8 mouse cellular contexts compared by ENCODE assay signal in the genomic region with DNA sequence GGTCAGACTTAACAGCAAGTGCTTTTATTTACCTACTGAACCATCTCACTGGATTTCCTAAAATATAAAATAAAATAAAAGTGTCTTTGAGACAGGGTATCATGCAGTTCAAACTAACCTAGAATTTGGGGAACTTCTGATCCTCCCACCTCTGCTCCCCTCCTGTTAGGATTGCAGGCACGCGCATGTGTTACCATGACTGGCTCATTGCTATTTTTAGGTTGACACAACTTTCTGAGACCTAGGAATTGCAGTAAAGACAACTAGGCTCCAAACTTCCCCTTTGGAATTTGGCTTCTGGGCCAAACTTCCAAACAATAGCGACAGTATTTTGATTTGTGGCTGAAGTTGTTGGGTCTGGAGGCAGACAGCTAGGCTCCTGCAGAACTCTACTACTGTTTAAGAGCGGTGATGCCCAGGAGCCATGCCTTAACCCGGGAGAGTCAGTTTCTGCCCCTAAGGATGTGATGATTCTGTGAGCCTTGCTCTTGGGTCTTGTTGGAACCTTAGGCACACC. TPM values are rescaled to one million over a fixed set of nuclear protein-coding genes. Genes with fewer than 3 reads are reported as not detected.
A peak's percentile ranks its signal among the peaks of the same experiment; 100 is the strongest.
DNase-seq lines count a peak whose midpoint lies in the region; ATAC-seq and TF ChIP-seq lines count a peak whose summit lies in the region.

No protein-coding gene starts in this region.

- DNase-seq in lung, embryonic 14.5 days, result peak; percentile 69
- no peak for DNase-seq in lung, postnatal 10 days
- DNase-seq in urinary bladder, postnatal 36 days (ENCODE audit: low spot score in 2 of 2), result no peak
- DNase-seq in kidney, adult 11 months, result no peak
- no peak for DNase-seq in thymus, postnatal 4 days

- no peaks in the 10 kb centered on the region for H3K36me3 ChIP-seq in lung, embryonic 14.5 days (ENCODE audit: insufficient read depth)
- H3K36me3 ChIP-seq in embryonic facial prominence, embryonic 13.5 days, result no peaks in the 10 kb centered on the region
- no peaks in the 10 kb centered on the region for H3K36me3 ChIP-seq in intestine, embryonic 15.5 days
- no peaks in the 10 kb centered on the region for H3K36me3 ChIP-seq in neural tube, embryonic 13.5 days

- H3K9ac ChIP-seq in lung, embryonic 14.5 days, result peak overlapping the region; percentile 7
- peak overlapping the region; percentile 97 for H3K9ac ChIP-seq in embryonic facial prominence, embryonic 13.5 days
- peak overlapping the region; percentile 29; the same call in 1 of the 2 replicates for H3K9ac ChIP-seq in intestine, embryonic 15.5 days
- H3K9ac ChIP-seq in neural tube, embryonic 13.5 days, result peak overlapping the region; percentile 97

- 12% methylated on average over 5 of the region's 5 CpGs for WGBS in lung, embryonic 14.5 days
- WGBS in embryonic facial prominence, embryonic 13.5 days, result 24% methylated on average over 5 of the region's 5 CpGs
- 13% methylated on average over 5 of the region's 5 CpGs for WGBS in intestine, embryonic 15.5 days
- WGBS in neural tube, embryonic 13.5 days, result 28% methylated on average over 5 of the region's 5 CpGs

- H3K27ac ChIP-seq in lung, embryonic 14.5 days (ENCODE audit: low read depth), result peak overlapping the region; percentile 65
- peak overlapping the region; percentile 85 for H3K27ac ChIP-seq in embryonic facial prominence, embryonic 13.5 days
- H3K27ac ChIP-seq in intestine, embryonic 15.5 days, result peak overlapping the region; percentile 81
- peak overlapping the region; percentile 85; the same call in 1 of the 2 replicates for H3K27ac ChIP-seq in neural tube, embryonic 13.5 days (replicated peaks)

- ATAC-seq in lung, embryonic 14.5 days (ENCODE audit: insufficient read depth), result 0 out of 2 replicates have a peak, but pooled peaks have one; percentile 30
- ATAC-seq in embryonic facial prominence, embryonic 13.5 days (ENCODE audit: insufficient number of reproducible peaks, insufficient read depth, low FRiP score, low TSS enrichment, low read depth), result no peak
- no peak; the same call in 1 of the 2 replicates for ATAC-seq in intestine, embryonic 15.5 days
- ATAC-seq in neural tube, embryonic 13.5 days (ENCODE audit: low read depth), result no peak

- peak overlapping the region; percentile 92 for H3K4me3 ChIP-seq in lung, embryonic 14.5 days (ENCODE audit: low read depth, low read length)
- H3K4me3 ChIP-seq in embryonic facial prominence, embryonic 13.5 days, result peak overlapping the region; percentile 93
- H3K4me3 ChIP-seq in intestine, embryonic 15.5 days (replicated peaks), result peak overlapping the region; percentile 99
- H3K4me3 ChIP-seq in neural tube, embryonic 13.5 days, result peak overlapping the region; percentile 98

- H3K27me3 ChIP-seq in lung, embryonic 14.5 days (ENCODE audit: insufficient read depth, low read length), result no peaks in the 10 kb centered on the region
- H3K27me3 ChIP-seq in embryonic facial prominence, embryonic 13.5 days, result no peaks in the 10 kb centered on the region
- no peaks in the 10 kb centered on the region for H3K27me3 ChIP-seq in intestine, embryonic 15.5 days (replicated peaks)
- H3K27me3 ChIP-seq in neural tube, embryonic 13.5 days, result no peaks in the 10 kb centered on the region

- peaks cover 22% of the 10 kb centered on the region for H3K4me1 ChIP-seq in lung, embryonic 14.5 days (ENCODE audit: insufficient read depth)
- peaks cover 54% of the 10 kb centered on the region for H3K4me1 ChIP-seq in embryonic facial prominence, embryonic 13.5 days
- H3K4me1 ChIP-seq in intestine, embryonic 15.5 days (replicated peaks), result peaks cover 26% of the 10 kb centered on the region
- peaks cover 59% of the 10 kb centered on the region for H3K4me1 ChIP-seq in neural tube, embryonic 13.5 days (replicated peaks)

- H3K9me3 ChIP-seq in lung, embryonic 14.5 days (ENCODE audit: low read depth, low read length), result no peaks in the 10 kb centered on the region
- no peaks in the 10 kb centered on the region for H3K9me3 ChIP-seq in embryonic facial prominence, embryonic 13.5 days
- H3K9me3 ChIP-seq in intestine, embryonic 15.5 days, result no peaks in the 10 kb centered on the region
- H3K9me3 ChIP-seq in neural tube, embryonic 13.5 days, result no peaks in the 10 kb centered on the region

- H3K4me2 ChIP-seq in lung, embryonic 14.5 days, result peak overlapping the region; percentile 93
- peak overlapping the region; percentile 86 for H3K4me2 ChIP-seq in embryonic facial prominence, embryonic 13.5 days
- H3K4me2 ChIP-seq in intestine, embryonic 15.5 days (replicated peaks), result peak overlapping the region; percentile 74
- H3K4me2 ChIP-seq in neural tube, embryonic 13.5 days, result peak overlapping the region; percentile 86

- no peak for TF ChIP-seq CTCF in lung, embryonic 14.5 days (IDR thresholded peaks at IDR 0.05; ENCODE audit: low read depth)

RNA-seq across cellular contexts. Expression of gene Mlxip, which starts 0.8 kb away (rescaled TPM):
- 27.3 and 27.7 TPM in 2 replicates for polyA plus RNA-seq in lung, embryonic 14.5 days (2014; fragmentation: Nextera tagmentation; extraction: Ambion mirVana)
- polyA plus RNA-seq in embryonic facial prominence, embryonic 13.5 days (2015; fragmentation: Nextera tagmentation; extraction: Ambion mirVana), result 14.0 and 16.4 TPM in 2 replicates
- polyA plus RNA-seq in intestine, embryonic 15.5 days (2015; fragmentation: Nextera tagmentation; extraction: Ambion mirVana), result 19.2 and 22.4 TPM in 2 replicates
- 23.5 and 28.4 TPM in 2 replicates for polyA plus RNA-seq in neural tube, embryonic 13.5 days (2015; fragmentation: Nextera tagmentation; extraction: Ambion mirVana)

RNA-seq across cellular contexts. Expression of gene Bcl7a, which starts 50.2 kb away (rescaled TPM):
- 24.9 and 25.0 TPM in 2 replicates for polyA plus RNA-seq in lung, embryonic 14.5 days (2014; fragmentation: Nextera tagmentation; extraction: Ambion mirVana)
- 37.5 and 41.0 TPM in 2 replicates for polyA plus RNA-seq in embryonic facial prominence, embryonic 13.5 days (2015; fragmentation: Nextera tagmentation; extraction: Ambion mirVana)
- polyA plus RNA-seq in intestine, embryonic 15.5 days (2015; fragmentation: Nextera tagmentation; extraction: Ambion mirVana), result 15.9 and 16.4 TPM in 2 replicates
- polyA plus RNA-seq in neural tube, embryonic 13.5 days (2015; fragmentation: Nextera tagmentation; extraction: Ambion mirVana), result 47.4 and 52.6 TPM in 2 replicates

Comparison
In these comparisons a context has a peak if more than half of its experiments do, and no peak if none do; other contexts are left out.
1. H3K9ac ChIP-seq: peak in every context shown above with its lines; median percentile 97 in embryonic facial prominence, embryonic 13.5 days; 97 in neural tube, embryonic 13.5 days; 29 in intestine, embryonic 15.5 days; 7 in lung, embryonic 14.5 days.